Mouse (Mus musculus): ENCODE measurements at regions not wholly inside any gene's neighbourhood (a gene's known extent, or its start where the extent isn't known, plus 50 kb on each side); places are given as distances from the start of the nearest gene placed in this dataset.

DNA sequence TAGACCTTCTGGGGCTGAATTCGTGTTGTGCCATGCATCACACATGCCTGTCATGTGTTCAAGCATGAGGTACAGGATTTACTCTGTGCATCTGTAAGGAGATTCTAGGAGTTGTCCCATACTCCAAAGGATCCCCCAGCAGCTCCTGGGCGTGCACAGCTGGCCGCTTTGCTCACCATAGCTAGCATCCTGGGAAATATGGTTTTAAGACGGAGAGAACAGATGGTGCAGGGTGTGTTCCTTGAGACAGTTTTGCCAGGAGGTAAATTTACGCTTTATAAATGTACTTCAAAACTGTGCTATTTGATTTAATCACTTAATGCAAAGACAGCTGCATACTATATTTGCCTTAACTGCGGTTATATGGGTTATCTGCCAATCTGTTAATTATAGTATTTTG lies 220.6 kb downstream of the Mpdz start:
- WGBS = 74% methylated on average over 6 of the region's 6 CpGs
- H3K9me3 ChIP-seq (replicated peaks) = no peaks in the 10 kb centered on the region
- H3K4me1 ChIP-seq = 0 out of 2 replicates have a peak, but pooled peaks cover 3% of the 10 kb centered on the region
- H3K36me3 ChIP-seq = no peaks in the 10 kb centered on the region
- H3K27ac ChIP-seq = no peak overlapping the region
- H3K27me3 ChIP-seq = no peaks in the 10 kb centered on the region
- no peak for ATAC-seq (ENCODE audit: low FRiP score)
- no peak overlapping the region for H3K4me3 ChIP-seq
- no peak overlapping the region for H3K9ac ChIP-seq
- H3K4me2 ChIP-seq (replicated peaks) = no peak overlapping the region

- Histone ChIP-seq H3K4me1 (0 out of 2 replicates have a peak, but pooled peaks cover 3% of the 10 kb centered on the region), H3K4me3 (no peak overlapping the region), H3K4me2 (replicated peaks) (no peak overlapping the region), H3K9me3 (replicated peaks) (no peaks in the 10 kb centered on the region), H3K27me3 (no peaks in the 10 kb centered on the region), H3K27ac (no peak overlapping the region), H3K9ac (no peak overlapping the region), H3K36me3 (no peaks in the 10 kb centered on the region)
- WGBS = 60% methylated on average over 5 of the region's 5 CpGs
- no peak for ATAC-seq (ENCODE audit: low FRiP score)
These were observed 220.0 kb downstream of the Mpdz start for GRCm38 (mm10) chr4:81222468-81223175.

Data from hindbrain, embryonic 12.5 days (tissue).